Mouse (Mus musculus): ENCODE measurements around the gene Bmp8b.
A peak's percentile ranks its signal among the peaks of the same experiment; 100 is the strongest.
"Not testable (repeated sequence)": the region's sequence is repeated elsewhere in the genome, so short reads cannot be mapped to it uniquely, and the experiment has no call there.

Gene Bmp8b

GRCm38 (mm10) chr4:123111275-123111983 is 6.5 kb downstream of the Bmp8b start:
- not testable (repeated sequence) for DNase-seq (ENCODE audit: low read depth, low spot score)

DNA sequence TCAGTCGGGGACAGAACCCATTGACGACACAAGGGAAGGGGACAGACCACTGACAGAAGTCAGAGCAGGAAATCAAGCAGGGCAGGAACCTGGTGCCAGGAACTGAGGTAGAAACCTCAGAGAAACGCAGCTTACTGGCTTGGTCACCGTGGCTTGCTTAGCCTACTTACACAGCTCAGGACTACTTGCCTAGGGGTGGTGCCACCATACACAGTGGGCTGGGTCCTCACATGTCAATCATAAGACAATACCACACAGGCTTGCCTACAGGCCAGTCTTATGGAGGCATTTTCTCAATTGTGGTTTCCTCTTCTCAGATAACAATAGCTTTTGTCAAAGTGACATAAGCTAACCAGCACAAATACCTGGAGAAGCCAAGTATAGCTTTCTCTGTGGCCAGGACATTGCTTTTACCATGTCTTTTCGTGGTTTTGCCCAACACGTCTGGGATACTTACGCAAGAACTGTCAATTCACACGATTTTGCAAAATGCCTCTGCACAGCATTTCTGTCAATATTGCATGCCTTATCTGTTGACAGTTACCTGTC is 7.3 kb downstream of the Bmp8b start:
- DNase-seq (ENCODE audit: low read depth, low spot score): no peak

GRCm38 (mm10) chr4:123114651-123115050 is 9.7 kb downstream of the Bmp8b start:
- DNase-seq (ENCODE audit: low read depth, low spot score): not testable (repeated sequence)

GRCm38 (mm10) chr4:123116011-123116410 is 11.0 kb downstream of the Bmp8b start, which contains the start of gene Oxct2b:
Gene Oxct2b (plus strand): TSS chr4:123116266.
- no peak for DNase-seq (ENCODE audit: low read depth, low spot score)

DNA sequence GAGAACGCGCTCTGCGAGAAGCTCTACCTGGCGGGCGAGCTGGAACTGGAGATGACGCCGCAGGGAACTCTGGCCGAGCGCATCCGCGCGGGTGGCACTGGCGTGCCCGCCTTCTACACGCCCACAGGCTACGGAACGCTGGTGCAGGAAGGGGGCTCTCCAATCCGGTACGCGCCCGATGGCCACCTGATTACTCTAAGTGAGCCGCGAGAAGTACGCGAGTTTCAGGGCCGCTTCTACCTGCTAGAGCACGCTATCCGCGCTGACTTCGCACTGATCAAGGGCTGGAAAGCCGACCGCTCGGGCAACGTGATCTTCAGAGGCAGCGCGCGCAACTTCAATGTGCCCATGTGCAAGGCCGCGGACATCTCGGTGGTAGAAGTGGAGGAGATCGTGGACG is 11.7 kb downstream of the Bmp8b start:
- DNase-seq (ENCODE audit: low read depth, low spot score): not testable (repeated sequence)

DNA sequence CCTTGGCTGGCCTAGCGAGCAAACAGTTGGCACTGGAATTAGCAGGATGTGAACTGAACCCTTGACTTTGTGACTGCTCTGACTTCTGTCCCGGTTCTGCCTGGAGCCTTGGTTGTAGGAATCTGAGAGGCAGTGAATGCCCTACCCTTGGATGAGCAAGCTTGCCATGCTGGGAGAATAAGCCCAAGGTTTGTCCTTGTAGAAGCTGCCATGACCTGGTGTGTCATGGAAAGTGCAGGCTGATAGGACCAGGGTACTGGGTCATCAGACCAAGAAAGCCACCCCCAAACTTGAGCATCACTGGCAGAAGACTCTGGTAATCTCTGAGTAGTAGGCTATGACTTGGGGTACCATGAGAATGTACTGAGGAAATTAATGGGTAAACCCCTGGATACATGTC is 16.3 kb downstream of the Bmp8b start:
- no peak for DNase-seq (ENCODE audit: low read depth, low spot score)

DNA sequence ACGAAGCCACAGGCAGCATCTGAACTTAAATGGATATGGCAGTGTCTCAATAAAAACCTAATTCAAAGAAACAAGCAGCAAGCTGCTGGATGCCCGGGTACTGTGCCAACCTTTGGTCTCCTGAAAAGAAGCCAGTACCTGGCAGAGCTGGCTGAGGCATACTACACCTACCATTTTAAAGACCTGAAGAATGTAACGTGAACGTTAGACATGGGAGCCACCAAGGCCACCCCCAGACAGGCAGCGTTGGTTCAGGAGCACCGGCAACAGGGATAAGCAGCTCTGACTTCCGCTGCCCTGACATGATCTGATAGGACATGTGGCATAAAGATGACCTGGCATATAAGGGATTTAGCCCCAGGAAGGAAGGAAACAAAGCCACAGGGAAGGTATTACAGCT is 21.7 kb downstream of the Bmp8b start:
- no peak for DNase-seq (ENCODE audit: low read depth, low spot score)

DNA sequence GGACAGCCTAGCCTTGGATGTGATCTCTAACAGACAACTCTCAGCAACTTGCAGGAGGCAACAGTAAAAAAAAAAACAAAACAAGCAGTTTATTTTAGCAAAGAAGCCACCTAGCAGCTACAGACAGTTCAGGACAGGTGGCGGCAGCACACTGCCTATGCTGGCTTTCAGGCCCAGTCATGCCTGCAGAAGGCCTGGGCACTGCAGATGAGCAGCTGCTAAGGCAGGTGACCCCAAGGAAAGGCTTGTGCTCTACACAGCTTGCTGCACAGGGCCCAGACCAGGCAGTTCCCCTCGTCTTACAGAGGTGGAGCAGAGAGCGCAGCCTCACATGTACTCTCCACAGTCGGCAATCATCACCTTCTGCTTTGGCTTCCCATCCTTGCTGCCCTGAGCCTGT is 22.1 kb downstream of the Bmp8b start:
- DNase-seq (ENCODE audit: low read depth, low spot score): no peak

DNA sequence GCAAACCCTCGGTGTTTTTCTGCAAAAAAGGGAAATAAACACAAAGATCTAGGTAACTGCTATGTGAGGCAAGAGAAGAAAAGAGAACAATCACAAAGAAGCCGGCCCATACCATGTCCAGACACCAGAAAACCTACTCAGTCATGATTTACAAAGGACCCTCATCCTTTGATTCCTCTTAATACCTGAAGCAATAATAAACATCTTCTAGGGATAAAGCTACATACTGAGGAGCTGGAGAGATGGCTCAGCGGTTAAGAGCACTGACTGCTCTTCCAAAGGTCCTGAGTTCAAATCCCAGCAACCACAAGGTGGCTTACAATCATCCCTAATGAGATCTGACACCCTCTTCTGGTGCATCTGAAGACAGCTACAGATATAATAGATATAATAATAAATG is 32.6 kb downstream of the Bmp8b start:
- no peak for DNase-seq (ENCODE audit: low read depth, low spot score)

GRCm38 (mm10) chr4:123139513-123140154 is 34.7 kb downstream of the Bmp8b start, which contains the start of gene Ppie:
Gene Ppie (minus strand): TSS chr4:123139951.
- peak; percentile 78 for DNase-seq (ENCODE audit: low read depth, low spot score)

GRCm38 (mm10) chr4:123147446-123148150 is 42.6 kb downstream of the Bmp8b start:
- no peak for DNase-seq (ENCODE audit: low read depth, low spot score)

- DNase-seq (ENCODE audit: low read depth, low spot score): no peak
Observed at GRCm38 (mm10) chr4:123152003-123152402, 47.0 kb downstream of the Bmp8b start.

GRCm38 (mm10) chr4:123152976-123153375 is 48.0 kb downstream of the Bmp8b start:
- DNase-seq (ENCODE audit: low read depth, low spot score): no peak

- DNase-seq (ENCODE audit: low read depth, low spot score): peak; percentile 55
Observed at GRCm38 (mm10) chr4:123155004-123155403, 50.0 kb downstream of the Bmp8b start.

GRCm38 (mm10) chr4:123155427-123155826 is 50.5 kb downstream of the Bmp8b start:
- DNase-seq (ENCODE audit: low read depth, low spot score): no peak

- no peak for DNase-seq (ENCODE audit: low read depth, low spot score)
Observed at GRCm38 (mm10) chr4:123155840-123156239, 50.9 kb downstream of the Bmp8b start.

- no peak for DNase-seq (ENCODE audit: low read depth, low spot score)
Observed at GRCm38 (mm10) chr4:123160571-123160970, 55.6 kb downstream of the Bmp8b start.

DNA sequence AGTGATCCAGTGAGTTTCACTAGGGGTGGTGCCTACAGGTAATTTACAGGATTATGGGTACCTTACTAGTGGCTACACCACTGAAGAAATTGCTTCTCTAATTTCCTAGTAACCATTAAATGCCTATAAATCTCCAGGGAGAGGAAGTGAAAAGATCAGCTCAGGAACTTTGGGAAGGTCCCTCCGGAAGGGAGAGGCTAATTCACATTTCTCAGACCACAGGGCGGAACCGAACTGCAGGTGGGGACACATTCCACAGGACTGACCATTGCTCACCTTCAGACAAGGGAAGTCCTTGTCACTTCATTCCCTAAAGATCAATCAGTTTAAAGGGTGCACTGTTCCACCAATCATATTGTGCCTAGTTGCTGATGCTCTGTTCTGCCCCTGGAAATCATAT is 56.3 kb downstream of the Bmp8b start:
- DNase-seq (ENCODE audit: low read depth, low spot score): not testable (repeated sequence)

DNA sequence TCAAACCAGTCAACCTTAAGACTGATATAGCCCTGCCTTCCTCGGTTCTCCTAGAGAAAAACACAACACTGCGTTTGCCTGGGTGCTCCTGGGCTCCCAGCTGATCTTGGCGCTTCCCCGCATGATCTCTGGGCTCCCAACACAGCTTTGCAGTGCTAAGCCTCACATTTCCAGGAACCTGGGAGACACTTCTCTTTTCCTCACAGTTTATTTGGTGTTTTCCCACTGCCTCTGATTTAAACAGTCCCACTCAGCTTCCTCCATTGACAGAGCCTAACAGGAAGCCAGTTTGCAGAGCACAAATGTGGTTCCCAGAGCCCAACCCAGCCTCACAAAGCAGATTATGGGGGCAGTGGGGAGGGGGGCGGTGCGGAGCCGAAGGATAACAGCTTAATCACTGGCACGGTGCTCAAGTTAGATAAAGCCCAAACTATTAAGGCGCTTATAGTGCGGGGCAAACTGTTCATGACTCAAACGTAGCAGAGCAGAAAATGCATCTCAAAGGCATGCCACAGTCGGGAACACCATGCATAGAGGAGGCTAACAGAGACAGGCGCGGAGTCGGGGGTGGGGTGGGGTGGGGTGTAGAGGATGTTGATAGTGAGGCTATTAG is 57.4 kb downstream of the Bmp8b start:
- DNase-seq (ENCODE audit: low read depth, low spot score): peak; percentile 66

- DNase-seq (ENCODE audit: low read depth, low spot score): no peak
Observed at GRCm38 (mm10) chr4:123164157-123164556, 59.2 kb downstream of the Bmp8b start.

GRCm38 (mm10) chr4:123171811-123172210 is 66.8 kb downstream of the Bmp8b start:
- DNase-seq (ENCODE audit: low read depth, low spot score): peak; percentile 33

Data from retina, postnatal 7 days (tissue).